Mouse (Mus musculus): Measurements from ENCODE around the gene C1qtnf4.

- TF ChIP-seq RCOR1 (conservative IDR thresholded peaks at IDR 0.05; ENCODE audit: low read depth, low read length) (no peak), CTCF (conservative IDR thresholded peaks at IDR 0.05 in 1 of 2, IDR thresholded peaks at IDR 0.05 in 1 of 2; ENCODE audit: low read depth in 2 of 2, low read length in 2 of 2) (no peak), POLR2A (IDR thresholded peaks at IDR 0.05; ENCODE audit: low read depth, low read length) (no peak), TCF12 (IDR thresholded peaks at IDR 0.05; ENCODE audit: low read depth, low read length) (no peak), BHLHE40 (IDR thresholded peaks at IDR 0.05; ENCODE audit: low read depth, low read length) (no peak), CHD2 (IDR thresholded peaks at IDR 0.05; ENCODE audit: low read length) (0 out of 2 replicates have a peak, but pooled peaks have one; percentile 2), MEF2A (IDR thresholded peaks at IDR 0.05; ENCODE audit: borderline replicate concordance, low read depth, low read length) (no peak), POLR2AphosphoS2 (IDR thresholded peaks at IDR 0.05; ENCODE audit: low read depth, low read length) (no peak), MYC (IDR thresholded peaks at IDR 0.05; ENCODE audit: low read depth, low read length) (no peak)
Observed at GRCm38 (mm10) chr2:90917999-90918698, 32.5 kb downstream of the C1qtnf4 start.
